Mouse (Mus musculus): Measurements from ENCODE around the gene Rbm34. TPM values are rescaled to one million over a fixed set of nuclear protein-coding genes. Genes with fewer than 3 reads are reported as not detected.

Rbm34 gene
- 29.8 and 31.1 TPM in 2 replicates for polyA plus RNA-seq (2014; fragmentation: Nextera tagmentation; extraction: Ambion mirVana)

DNA sequence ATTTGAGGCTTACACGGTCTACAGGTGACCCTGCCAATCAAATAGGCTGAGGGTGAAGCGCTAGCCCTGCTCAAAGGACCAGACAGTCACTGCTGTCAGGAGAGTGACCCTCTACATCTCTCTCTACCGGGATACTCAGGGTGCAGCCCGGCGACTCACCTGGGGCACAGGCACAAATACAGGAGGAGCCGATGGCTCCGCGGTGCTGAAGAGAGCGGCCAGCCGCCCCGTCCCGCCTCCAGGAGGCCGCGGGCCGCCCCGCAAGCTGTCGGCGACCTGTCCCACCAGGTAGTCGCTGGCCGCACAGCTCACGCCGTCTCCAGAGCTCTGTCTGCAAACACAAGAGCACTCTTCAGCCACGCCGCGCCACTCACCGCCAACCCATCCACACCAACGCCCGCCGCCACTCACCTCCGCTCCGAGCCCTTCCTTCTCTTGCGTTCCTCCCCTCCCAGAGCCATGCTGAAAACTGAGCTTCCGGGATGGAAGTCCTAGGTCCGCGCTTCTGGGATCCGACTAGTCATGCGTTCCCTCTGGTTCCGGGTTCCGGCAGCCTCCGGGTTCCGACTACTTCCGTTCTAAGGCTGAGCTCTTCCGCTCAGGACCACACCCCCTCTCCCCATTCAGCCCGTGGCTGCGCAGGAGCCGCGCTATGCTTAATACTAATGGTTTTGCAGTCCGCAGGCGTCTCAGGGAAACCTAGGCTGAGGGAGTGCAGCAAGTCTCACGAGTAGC is at the start of gene Rbm34:
Gene Rbm34 (minus strand): TSS at position 493 of the 735 bp plus-strand sequence.
- Histone ChIP-seq H3K4me2 (ENCODE audit: low read depth, low read length, severe bottlenecking) (peak within 1 kb of the TSS; percentile 65), H3K36me3 (ENCODE audit: control insufficient read depth, insufficient read depth, low read length) (no peaks in the 10 kb centered on the region), H3K4me3 (ENCODE audit: low read depth, low read length) (peak within 1 kb of the TSS; percentile 96), H3K9me3 (ENCODE audit: control insufficient read depth, low read length) (no peaks in the 10 kb centered on the region), H3K27me3 (ENCODE audit: control insufficient read depth, insufficient read depth, low read length) (no peaks in the 10 kb centered on the region), H3K4me1 (replicated peaks; ENCODE audit: control insufficient read depth, insufficient read depth, low read length) (peaks cover 3% of the 10 kb centered on the region; the same call in 1 of the 2 replicates), H3K27ac (ENCODE audit: low read depth, low read length) (no peak within 1 kb of the TSS), H3K9ac (ENCODE audit: low read length) (peak within 1 kb of the TSS; percentile 76)
- ATAC-seq (replicated peaks; ENCODE audit: low FRiP score) (peak; percentile 96), DNase-seq (ENCODE audit: low spot score) (peak; percentile 95)
- under 1% methylated on average over 46 of the region's 50 CpGs for WGBS

DNA sequence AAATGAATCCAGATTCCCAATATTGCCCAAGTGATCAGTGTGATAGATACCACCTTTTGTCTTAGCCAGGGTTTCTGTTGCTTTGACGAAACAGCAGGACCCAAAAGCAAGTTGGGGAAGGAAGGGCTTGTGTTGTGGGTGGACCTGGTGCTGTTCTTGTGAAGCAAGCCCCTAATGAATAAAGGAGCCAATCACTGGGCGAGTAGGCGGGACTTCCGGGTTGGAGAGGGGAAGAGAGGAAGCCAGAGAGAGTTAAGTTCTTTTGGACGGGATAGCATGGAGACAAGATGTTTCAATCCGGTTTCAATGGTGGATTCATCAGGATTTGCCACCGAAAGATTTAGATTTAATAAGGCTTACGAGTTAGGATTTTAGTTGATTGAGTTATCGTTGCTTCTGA is 40.8 kb upstream of the Rbm34 start:
- no peak for DNase-seq (ENCODE audit: low spot score)
- H3K9me3 ChIP-seq (ENCODE audit: control insufficient read depth, low read length), result no peaks in the 10 kb centered on the region
- no peak overlapping the region for H3K27ac ChIP-seq (ENCODE audit: low read depth, low read length)
- H3K36me3 ChIP-seq (ENCODE audit: control insufficient read depth, insufficient read depth, low read length), result no peaks in the 10 kb centered on the region
- H3K27me3 ChIP-seq (ENCODE audit: control insufficient read depth, insufficient read depth, low read length), result no peaks in the 10 kb centered on the region
- no peak overlapping the region for H3K4me2 ChIP-seq (ENCODE audit: low read depth, low read length, severe bottlenecking)
- 59% methylated on average over 9 of the region's 9 CpGs for WGBS
- no peaks in the 10 kb centered on the region for H3K4me1 ChIP-seq (replicated peaks; ENCODE audit: control insufficient read depth, insufficient read depth, low read length)
- H3K9ac ChIP-seq (ENCODE audit: low read length), result no peak overlapping the region
- no peak overlapping the region for H3K4me3 ChIP-seq (ENCODE audit: low read depth, low read length)
- no peak for ATAC-seq (replicated peaks; ENCODE audit: low FRiP score)

DNA sequence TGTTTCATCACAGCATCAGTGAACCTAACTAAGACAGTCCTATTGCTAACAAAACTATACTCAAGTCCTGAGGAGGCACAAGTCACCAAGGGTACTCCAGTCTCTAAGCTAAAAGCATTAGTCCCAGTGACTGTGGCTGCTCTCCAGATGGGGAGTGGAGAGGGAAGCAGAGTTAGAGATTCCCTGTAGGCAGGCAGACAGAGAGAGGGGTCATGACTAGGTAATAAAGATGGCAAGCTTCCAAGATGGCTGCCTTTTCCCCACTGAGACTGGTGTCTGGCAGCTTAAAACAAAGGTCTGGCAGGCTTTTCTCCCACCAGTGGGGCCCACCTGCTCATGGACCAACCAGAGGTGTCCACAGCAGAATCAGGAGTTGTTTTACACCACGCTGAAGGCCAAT is 23.6 kb upstream of the Rbm34 start:
- ATAC-seq (replicated peaks; ENCODE audit: low FRiP score), result no peak
- DNase-seq (ENCODE audit: low spot score), result no peak
- no peak overlapping the region for H3K27ac ChIP-seq (ENCODE audit: low read depth, low read length)

DNA sequence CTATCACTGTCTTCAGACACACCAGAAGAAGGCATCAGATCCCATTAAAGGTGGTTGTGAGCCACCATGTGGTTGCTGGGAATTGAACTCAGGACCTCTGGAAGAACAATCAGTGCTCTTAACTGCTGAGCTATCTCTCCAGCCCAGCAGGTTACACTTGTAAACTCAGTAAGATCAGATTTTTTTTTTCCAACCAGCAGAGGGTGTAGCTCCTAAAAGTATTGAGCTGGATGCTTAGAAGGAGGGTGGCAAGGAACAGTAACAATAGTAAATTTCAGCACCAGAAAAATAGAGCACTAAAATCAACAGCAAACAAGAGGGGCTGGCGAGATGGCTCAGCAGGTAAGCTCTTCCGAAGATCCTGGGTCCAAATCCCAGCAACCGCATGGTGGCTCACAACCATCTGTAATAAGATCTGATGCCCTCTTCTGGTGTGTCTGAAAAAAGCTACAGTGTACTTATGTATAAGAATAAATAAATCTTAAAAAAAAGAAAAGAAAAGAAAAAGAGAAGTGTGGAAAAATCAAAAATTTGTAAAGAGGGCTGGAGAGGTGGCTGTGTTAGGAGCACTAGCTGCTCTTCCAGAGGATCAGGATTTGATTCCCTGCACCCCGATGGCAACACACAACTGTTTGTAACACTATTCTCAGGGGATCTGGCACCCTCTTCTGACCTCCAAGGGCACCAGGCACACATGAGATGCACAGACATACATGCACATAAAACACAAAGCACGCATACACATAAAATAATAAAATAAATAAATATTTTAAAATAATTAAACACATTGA is 18.7 kb upstream of the Rbm34 start:
- Histone ChIP-seq H3K27ac (ENCODE audit: low read depth, low read length) (no peak overlapping the region), H3K9ac (ENCODE audit: low read length) (no peak overlapping the region), H3K4me2 (ENCODE audit: low read depth, low read length, severe bottlenecking) (no peak overlapping the region), H3K4me3 (ENCODE audit: low read depth, low read length) (no peak overlapping the region), H3K9me3 (ENCODE audit: control insufficient read depth, low read length) (no peaks in the 10 kb centered on the region), H3K36me3 (ENCODE audit: control insufficient read depth, insufficient read depth, low read length) (no peaks in the 10 kb centered on the region), H3K27me3 (ENCODE audit: control insufficient read depth, insufficient read depth, low read length) (no peaks in the 10 kb centered on the region), H3K4me1 (replicated peaks; ENCODE audit: control insufficient read depth, insufficient read depth, low read length) (no peaks in the 10 kb centered on the region)
- 81% methylated on average over 5 of the region's 5 CpGs for WGBS
- ATAC-seq (replicated peaks; ENCODE audit: low FRiP score) (no peak), DNase-seq (ENCODE audit: low spot score) (no peak)

More for the DNA sequence above, 23.6 kb upstream of the Rbm34 start:
- WGBS, result 57% methylated on average over 1 of the region's 1 CpGs
- Histone ChIP-seq H3K27me3 (ENCODE audit: control insufficient read depth, insufficient read depth, low read length) (no peaks in the 10 kb centered on the region), H3K9me3 (ENCODE audit: control insufficient read depth, low read length) (no peaks in the 10 kb centered on the region), H3K36me3 (ENCODE audit: control insufficient read depth, insufficient read depth, low read length) (no peaks in the 10 kb centered on the region), H3K4me1 (replicated peaks; ENCODE audit: control insufficient read depth, insufficient read depth, low read length) (no peaks in the 10 kb centered on the region), H3K4me2 (ENCODE audit: low read depth, low read length, severe bottlenecking) (no peak overlapping the region), H3K4me3 (ENCODE audit: low read depth, low read length) (no peak overlapping the region), H3K9ac (ENCODE audit: low read length) (no peak overlapping the region)

DNA sequence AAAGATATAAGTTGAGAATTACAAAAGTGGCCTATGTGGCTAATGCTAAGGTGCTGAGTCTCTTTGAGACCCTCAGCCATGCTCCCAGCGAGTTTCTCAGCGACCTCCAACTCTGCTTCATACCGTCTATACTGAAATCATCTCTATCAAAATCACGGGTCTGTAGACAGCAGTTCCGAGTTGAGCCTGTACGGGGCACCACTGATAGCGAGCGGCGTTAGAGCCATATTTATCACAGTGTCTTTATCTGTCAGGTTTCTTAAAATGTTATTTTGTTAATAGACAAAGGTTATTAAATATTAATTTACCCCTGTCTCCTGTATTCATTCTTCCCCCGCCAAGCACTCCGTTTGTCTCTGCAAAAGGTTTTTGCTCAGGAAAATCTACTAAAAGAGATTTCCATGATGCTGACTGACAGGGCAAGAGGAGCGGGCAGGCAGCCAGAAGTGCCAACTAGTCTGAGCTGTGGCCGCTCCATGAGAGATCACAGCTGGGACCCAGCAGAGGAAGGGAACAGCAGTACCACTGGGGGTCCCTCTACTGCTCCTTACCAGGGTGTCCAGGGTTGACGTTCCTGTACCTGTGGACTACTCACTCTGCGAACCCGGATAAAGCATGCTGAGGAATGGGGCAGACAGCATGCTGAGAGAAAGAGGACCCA is 17.6 kb upstream of the Rbm34 start:
- no peaks in the 10 kb centered on the region for H3K9me3 ChIP-seq (ENCODE audit: control insufficient read depth, low read length)
- H3K9ac ChIP-seq (ENCODE audit: low read length), result no peak overlapping the region
- no peak for DNase-seq (ENCODE audit: low spot score)
- no peak overlapping the region for H3K4me2 ChIP-seq (ENCODE audit: low read depth, low read length, severe bottlenecking)
- no peak overlapping the region for H3K27ac ChIP-seq (ENCODE audit: low read depth, low read length)
- H3K27me3 ChIP-seq (ENCODE audit: control insufficient read depth, insufficient read depth, low read length), result no peaks in the 10 kb centered on the region
- no peaks in the 10 kb centered on the region for H3K36me3 ChIP-seq (ENCODE audit: control insufficient read depth, insufficient read depth, low read length)
- no peak overlapping the region for H3K4me3 ChIP-seq (ENCODE audit: low read depth, low read length)
- ATAC-seq (replicated peaks; ENCODE audit: low FRiP score), result no peak
- no peaks in the 10 kb centered on the region for H3K4me1 ChIP-seq (replicated peaks; ENCODE audit: control insufficient read depth, insufficient read depth, low read length)
- WGBS, result 66% methylated on average over 16 of the region's 16 CpGs

DNA sequence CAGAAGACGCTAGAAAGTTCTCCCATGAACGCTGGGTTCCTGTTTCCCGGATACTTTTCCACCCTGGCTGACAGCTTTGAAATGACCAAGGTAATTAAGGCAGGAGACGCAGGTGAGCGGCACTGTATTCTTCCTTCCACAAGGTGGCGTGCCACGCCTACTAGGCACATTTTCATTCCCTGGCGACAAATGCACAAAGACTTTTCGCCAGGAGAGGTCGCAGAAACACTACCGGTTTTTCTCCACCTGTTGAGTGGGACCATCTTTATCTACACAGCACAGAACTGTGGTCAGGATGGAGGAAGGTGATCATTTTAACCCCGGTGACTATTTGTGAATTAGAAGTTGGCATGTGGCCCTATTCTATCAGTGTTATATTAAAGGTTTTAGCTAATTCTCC is 15.6 kb upstream of the Rbm34 start:
- Histone ChIP-seq H3K4me1 (replicated peaks; ENCODE audit: control insufficient read depth, insufficient read depth, low read length) (no peaks in the 10 kb centered on the region), H3K27me3 (ENCODE audit: control insufficient read depth, insufficient read depth, low read length) (no peaks in the 10 kb centered on the region), H3K9ac (ENCODE audit: low read length) (no peak overlapping the region), H3K4me2 (ENCODE audit: low read depth, low read length, severe bottlenecking) (no peak overlapping the region), H3K9me3 (ENCODE audit: control insufficient read depth, low read length) (no peaks in the 10 kb centered on the region), H3K4me3 (ENCODE audit: low read depth, low read length) (no peak overlapping the region), H3K27ac (ENCODE audit: low read depth, low read length) (no peak overlapping the region), H3K36me3 (ENCODE audit: control insufficient read depth, insufficient read depth, low read length) (no peaks in the 10 kb centered on the region)
- DNase-seq (ENCODE audit: low spot score), result peak; percentile 85
- 3% methylated on average over 12 of the region's 12 CpGs for WGBS
- ATAC-seq (replicated peaks; ENCODE audit: low FRiP score), result peak; percentile 53; the same call in 1 of the 2 replicates

DNA sequence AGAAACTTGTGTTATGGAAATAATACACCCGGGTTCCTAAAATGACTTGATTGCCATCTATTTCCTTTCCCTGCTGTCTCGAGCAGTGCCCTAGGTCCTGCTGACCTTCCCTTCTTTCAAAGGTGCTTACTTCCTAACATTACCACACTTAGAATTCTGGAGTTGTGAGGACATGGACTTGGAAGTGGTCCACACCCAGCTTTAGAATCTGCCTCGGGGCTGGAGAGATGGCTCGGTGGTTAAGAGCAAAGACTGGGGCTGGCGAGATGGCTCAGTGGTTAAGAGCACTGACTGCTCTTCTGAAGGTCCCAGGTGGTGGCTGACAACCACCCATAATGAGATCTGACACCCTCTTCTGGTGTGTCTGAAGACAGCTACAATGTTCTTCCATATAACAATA is 9.2 kb upstream of the Rbm34 start:
- 75% methylated on average over 5 of the region's 5 CpGs for WGBS
- Histone ChIP-seq H3K4me3 (ENCODE audit: low read depth, low read length) (no peak overlapping the region), H3K27ac (ENCODE audit: low read depth, low read length) (no peak overlapping the region), H3K4me1 (replicated peaks; ENCODE audit: control insufficient read depth, insufficient read depth, low read length) (no peaks in the 10 kb centered on the region), H3K9ac (ENCODE audit: low read length) (no peak overlapping the region), H3K36me3 (ENCODE audit: control insufficient read depth, insufficient read depth, low read length) (no peaks in the 10 kb centered on the region), H3K9me3 (ENCODE audit: control insufficient read depth, low read length) (no peaks in the 10 kb centered on the region), H3K4me2 (ENCODE audit: low read depth, low read length, severe bottlenecking) (no peak overlapping the region), H3K27me3 (ENCODE audit: control insufficient read depth, insufficient read depth, low read length) (peaks cover 2% of the 10 kb centered on the region; the same call in 1 of the 2 replicates)
- no peak for ATAC-seq (replicated peaks; ENCODE audit: low FRiP score)
- peak; percentile 38 for DNase-seq (ENCODE audit: low spot score)

DNA sequence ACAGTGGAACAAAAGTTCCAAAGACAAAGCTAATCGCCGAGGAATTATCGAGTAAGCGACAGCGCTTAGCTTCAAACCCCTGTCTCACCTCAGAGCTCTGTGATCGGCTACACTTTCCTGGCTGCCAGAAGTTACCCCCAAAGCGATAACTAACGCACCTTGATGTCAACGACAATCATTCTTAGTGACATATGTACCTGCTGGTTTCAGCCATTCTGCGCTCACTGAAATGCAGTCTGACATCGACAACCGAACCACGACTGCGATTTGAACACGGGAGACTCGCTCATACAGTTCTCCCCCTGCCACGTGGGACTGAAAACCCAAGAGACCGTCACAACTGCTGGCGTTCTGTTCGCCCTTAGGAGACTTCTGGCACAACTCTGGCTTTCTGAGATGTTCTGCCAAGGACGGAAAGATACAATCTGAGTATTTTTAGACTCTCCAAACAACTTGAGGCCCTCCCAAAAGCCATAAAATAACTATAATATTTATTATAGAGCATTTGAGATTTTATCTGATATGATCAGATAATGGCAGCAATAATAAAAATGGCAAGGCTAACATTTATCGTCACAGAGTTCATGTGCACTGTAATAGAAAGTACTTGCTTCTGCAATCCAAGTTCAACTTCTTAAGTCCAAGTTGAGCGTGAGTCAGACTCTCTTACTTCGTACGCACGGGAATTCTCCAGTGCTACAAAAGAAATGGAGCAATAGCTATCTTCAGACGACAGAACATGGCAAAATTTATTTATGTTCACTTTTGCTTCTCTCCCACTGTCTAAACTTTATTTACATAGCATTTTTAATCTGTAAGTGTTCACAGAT is 8.4 kb upstream of the Rbm34 start:
- WGBS, result 25% methylated on average over 27 of the region's 27 CpGs
- no peak for ATAC-seq (replicated peaks; ENCODE audit: low FRiP score)
- Histone ChIP-seq H3K4me2 (ENCODE audit: low read depth, low read length, severe bottlenecking) (peak overlapping the region; percentile 38; the same call in 1 of the 2 replicates), H3K9me3 (ENCODE audit: control insufficient read depth, low read length) (no peaks in the 10 kb centered on the region), H3K36me3 (ENCODE audit: control insufficient read depth, insufficient read depth, low read length) (no peaks in the 10 kb centered on the region), H3K4me1 (replicated peaks; ENCODE audit: control insufficient read depth, insufficient read depth, low read length) (no peaks in the 10 kb centered on the region), H3K9ac (ENCODE audit: low read length) (peak overlapping the region; percentile 16; the same call in 1 of the 2 replicates), H3K27ac (ENCODE audit: low read depth, low read length) (no peak overlapping the region), H3K4me3 (ENCODE audit: low read depth, low read length) (peak overlapping the region; percentile 22), H3K27me3 (ENCODE audit: control insufficient read depth, insufficient read depth, low read length) (peaks cover 2% of the 10 kb centered on the region; the same call in 1 of the 2 replicates)
- peak; percentile 49 for DNase-seq (ENCODE audit: low spot score)
